Mouse (Mus musculus): ENCODE measurements around the gene Srgap2. TPM values are rescaled to one million over a fixed set of nuclear protein-coding genes. Genes with fewer than 3 reads are reported as not detected.

The Srgap2 gene
- polyA plus RNA-seq, 1 experiment from 2014 or later: 13.5 TPM

DNA sequence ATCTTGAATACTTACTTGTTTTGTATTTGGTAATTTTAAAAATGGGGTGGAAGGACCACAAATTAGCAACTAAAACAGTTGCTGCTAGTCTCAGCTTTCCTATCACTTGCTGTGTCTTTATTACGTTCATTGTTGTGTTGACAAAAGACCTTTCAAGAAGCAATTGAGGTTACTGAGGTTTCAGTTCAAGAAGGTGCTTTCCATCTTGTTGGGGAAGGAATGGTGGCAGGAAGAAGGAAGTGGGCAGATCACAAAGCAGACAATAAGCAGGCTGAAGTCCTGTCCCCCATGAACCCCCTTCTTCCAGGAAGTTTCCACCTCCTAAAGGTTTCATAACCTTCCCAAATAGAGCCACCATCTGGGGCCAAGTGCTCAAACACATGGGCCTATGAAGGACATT lies 161.3 kb downstream of the Srgap2 start:
- 32% methylated on average over 1 of the region's 1 CpGs for WGBS
- H3K36me3 ChIP-seq: 0 out of 2 replicates have a peak, but pooled peaks cover 3% of the 10 kb centered on the region
- no peak overlapping the region for H3K27ac ChIP-seq
- ATAC-seq (ENCODE audit: low FRiP score, low read depth): no peak
- no peaks in the 10 kb centered on the region for H3K9me3 ChIP-seq
- H3K9ac ChIP-seq: no peak overlapping the region
- H3K4me1 ChIP-seq: no peaks in the 10 kb centered on the region
- no peaks in the 10 kb centered on the region for H3K27me3 ChIP-seq (replicated peaks)
- no peak overlapping the region for H3K4me3 ChIP-seq
- no peak overlapping the region for H3K4me2 ChIP-seq (replicated peaks)

DNA sequence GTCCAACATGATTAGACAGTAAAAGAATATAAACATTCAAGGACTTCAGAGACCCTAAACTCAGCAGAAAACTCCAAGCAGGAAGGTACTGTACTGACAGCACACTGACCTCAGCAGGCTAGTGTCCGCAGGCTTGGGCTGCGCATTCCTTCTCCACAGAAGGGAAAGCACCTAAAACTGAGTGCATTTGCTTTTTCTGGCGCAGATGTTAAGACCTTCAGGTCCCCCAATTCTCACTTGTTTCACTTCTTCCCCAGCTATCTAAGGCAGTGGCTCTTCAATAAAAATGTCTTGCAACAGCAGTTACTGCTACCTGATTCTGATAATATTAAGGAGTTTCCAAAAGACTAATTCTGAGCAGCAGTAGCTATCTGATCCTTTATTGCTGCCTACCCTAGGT lies 162.7 kb downstream of the Srgap2 start:
- Histone ChIP-seq H3K27ac (no peak overlapping the region), H3K4me2 (replicated peaks) (no peak overlapping the region), H3K36me3 (0 out of 2 replicates have a peak, but pooled peaks cover 3% of the 10 kb centered on the region), H3K27me3 (replicated peaks) (no peaks in the 10 kb centered on the region), H3K4me3 (no peak overlapping the region), H3K9ac (no peak overlapping the region), H3K4me1 (no peaks in the 10 kb centered on the region), H3K9me3 (no peaks in the 10 kb centered on the region)
- 86% methylated on average over 3 of the region's 3 CpGs for WGBS
- no peak for ATAC-seq (ENCODE audit: low FRiP score, low read depth)

DNA sequence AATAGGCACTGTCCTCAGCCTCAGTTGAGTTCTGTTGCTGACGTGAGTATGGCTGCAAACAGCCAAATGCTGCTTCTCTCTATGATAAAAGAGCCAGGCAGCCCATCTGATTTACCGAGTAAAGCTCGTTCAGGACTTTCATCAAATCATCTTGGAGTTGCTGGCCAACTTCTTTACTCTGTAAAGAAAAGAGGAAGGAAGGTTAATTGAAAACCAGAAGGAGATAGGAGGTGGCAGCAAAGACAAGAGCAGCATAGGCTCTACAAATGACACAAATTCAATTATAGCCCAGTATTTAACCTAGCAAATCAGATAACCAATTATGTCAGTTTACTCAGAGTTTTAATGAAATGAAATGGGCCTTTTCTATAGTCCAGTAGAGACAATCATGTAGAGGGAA lies 163.3 kb downstream of the Srgap2 start:
- WGBS: 93% methylated on average over 3 of the region's 3 CpGs
- no peak for ATAC-seq (ENCODE audit: low FRiP score, low read depth)
- Histone ChIP-seq H3K9ac (no peak overlapping the region), H3K27ac (no peak overlapping the region), H3K4me3 (no peak overlapping the region), H3K27me3 (replicated peaks) (no peaks in the 10 kb centered on the region), H3K4me2 (replicated peaks) (no peak overlapping the region), H3K36me3 (0 out of 2 replicates have a peak, but pooled peaks cover 3% of the 10 kb centered on the region), H3K4me1 (no peaks in the 10 kb centered on the region), H3K9me3 (no peaks in the 10 kb centered on the region)

DNA sequence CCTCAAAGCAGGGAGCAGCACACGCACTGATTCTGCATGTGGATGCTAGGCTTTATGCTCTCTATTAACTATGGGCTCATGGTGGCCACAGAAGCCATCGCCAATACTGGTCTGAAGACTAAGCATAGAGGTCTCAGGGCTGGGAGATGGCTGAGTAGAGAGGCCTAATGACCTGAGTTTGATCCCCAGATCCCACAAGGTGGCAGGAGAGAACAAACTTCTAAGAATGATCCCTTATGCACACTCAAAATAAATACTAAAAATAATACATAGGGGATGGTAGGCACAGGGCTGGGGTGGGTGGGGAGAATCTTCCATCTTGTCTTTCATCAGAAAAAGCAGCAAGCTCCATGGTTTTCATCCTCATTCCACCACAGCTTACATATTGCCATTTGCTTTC lies 165.1 kb downstream of the Srgap2 start:
- no peak overlapping the region for H3K4me2 ChIP-seq (replicated peaks)
- H3K27me3 ChIP-seq (replicated peaks): no peaks in the 10 kb centered on the region
- WGBS: 92% methylated on average over 2 of the region's 2 CpGs
- H3K4me1 ChIP-seq: no peaks in the 10 kb centered on the region
- 0 out of 2 replicates have a peak, but pooled peaks cover 3% of the 10 kb centered on the region for H3K36me3 ChIP-seq
- no peak overlapping the region for H3K9ac ChIP-seq
- ATAC-seq (ENCODE audit: low FRiP score, low read depth): no peak
- no peak overlapping the region for H3K27ac ChIP-seq
- no peaks in the 10 kb centered on the region for H3K9me3 ChIP-seq
- H3K4me3 ChIP-seq: no peak overlapping the region

DNA sequence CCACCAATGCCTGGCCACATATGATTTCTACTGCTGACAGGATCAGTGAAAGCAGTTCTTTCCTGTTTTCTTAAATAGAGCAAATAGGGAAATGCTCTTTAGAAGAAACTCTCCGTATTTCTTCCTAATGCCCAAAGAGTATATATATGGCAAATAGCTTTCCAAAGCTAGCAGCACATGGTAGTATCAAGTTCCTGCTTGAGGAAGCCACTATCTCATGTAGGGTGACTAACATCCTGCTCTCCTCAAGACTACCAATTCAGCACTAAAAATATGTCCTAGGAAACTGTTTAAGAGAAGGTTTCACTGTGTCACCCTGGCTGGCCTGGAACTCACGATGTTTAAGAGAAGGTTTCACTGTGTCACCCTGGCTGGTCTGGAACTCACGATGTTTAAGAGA lies 166.4 kb downstream of the Srgap2 start:
- Histone ChIP-seq H3K4me3 (no peak overlapping the region), H3K27me3 (replicated peaks) (no peaks in the 10 kb centered on the region), H3K9ac (no peak overlapping the region), H3K4me2 (replicated peaks) (no peak overlapping the region), H3K36me3 (0 out of 2 replicates have a peak, but pooled peaks cover 3% of the 10 kb centered on the region), H3K4me1 (no peaks in the 10 kb centered on the region), H3K9me3 (no peaks in the 10 kb centered on the region), H3K27ac (no peak overlapping the region)
- 92% methylated on average over 3 of the region's 3 CpGs for WGBS
- ATAC-seq (ENCODE audit: low FRiP score, low read depth): no peak

DNA sequence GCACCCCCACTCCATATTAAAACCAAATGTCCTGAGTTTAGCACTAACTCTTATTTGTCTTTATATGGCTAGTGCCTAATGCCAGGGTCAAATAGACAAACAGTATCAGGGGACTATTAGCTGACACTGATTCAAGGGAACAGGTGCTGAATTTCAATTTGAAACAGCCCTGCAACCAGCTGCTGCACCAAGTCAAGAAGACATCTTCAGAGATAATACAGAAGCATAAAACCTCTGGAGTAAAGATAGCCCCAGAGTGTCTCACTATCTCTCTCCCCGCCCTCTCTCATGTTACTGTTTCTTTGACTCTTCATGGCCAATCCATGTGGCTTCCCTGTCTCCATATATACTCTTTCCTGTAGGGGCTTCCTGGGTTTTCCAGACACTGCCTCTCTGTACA lies 167.5 kb downstream of the Srgap2 start:
- no peaks in the 10 kb centered on the region for H3K27me3 ChIP-seq (replicated peaks)
- 87% methylated on average over 1 of the region's 1 CpGs for WGBS
- no peak for ATAC-seq (ENCODE audit: low FRiP score, low read depth)
- no peak overlapping the region for H3K9ac ChIP-seq
- H3K4me3 ChIP-seq: no peak overlapping the region
- H3K27ac ChIP-seq: no peak overlapping the region
- peaks cover 7% of the 10 kb centered on the region for H3K36me3 ChIP-seq
- H3K9me3 ChIP-seq: no peaks in the 10 kb centered on the region
- no peak overlapping the region for H3K4me2 ChIP-seq (replicated peaks)
- no peaks in the 10 kb centered on the region for H3K4me1 ChIP-seq

DNA sequence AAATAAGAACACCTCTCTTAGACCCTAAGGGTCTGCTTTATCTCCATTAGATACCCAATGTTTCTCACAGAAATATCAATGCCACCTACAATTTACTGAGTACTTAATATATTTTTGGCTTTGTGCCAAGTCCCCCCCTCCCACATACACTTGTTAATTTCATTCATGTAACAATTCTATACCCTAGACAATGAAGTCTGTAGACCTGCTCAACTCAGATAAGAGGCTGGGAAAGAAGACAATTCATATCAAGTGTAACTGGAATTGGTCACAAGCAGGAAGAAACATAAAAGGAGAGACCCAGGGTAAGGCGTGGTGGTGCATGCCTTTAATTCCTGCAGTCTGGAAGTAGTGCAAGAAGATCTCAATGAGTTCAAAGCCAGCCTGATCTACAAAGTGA lies 169.9 kb downstream of the Srgap2 start:
- H3K4me1 ChIP-seq: no peaks in the 10 kb centered on the region
- no peak overlapping the region for H3K27ac ChIP-seq
- WGBS: 82% methylated on average over 1 of the region's 1 CpGs
- no peak overlapping the region for H3K9ac ChIP-seq
- ATAC-seq (ENCODE audit: low FRiP score, low read depth): no peak
- no peaks in the 10 kb centered on the region for H3K27me3 ChIP-seq (replicated peaks)
- H3K36me3 ChIP-seq: peaks cover 9% of the 10 kb centered on the region
- no peak overlapping the region for H3K4me3 ChIP-seq
- no peak overlapping the region for H3K4me2 ChIP-seq (replicated peaks)
- H3K9me3 ChIP-seq: no peaks in the 10 kb centered on the region

DNA sequence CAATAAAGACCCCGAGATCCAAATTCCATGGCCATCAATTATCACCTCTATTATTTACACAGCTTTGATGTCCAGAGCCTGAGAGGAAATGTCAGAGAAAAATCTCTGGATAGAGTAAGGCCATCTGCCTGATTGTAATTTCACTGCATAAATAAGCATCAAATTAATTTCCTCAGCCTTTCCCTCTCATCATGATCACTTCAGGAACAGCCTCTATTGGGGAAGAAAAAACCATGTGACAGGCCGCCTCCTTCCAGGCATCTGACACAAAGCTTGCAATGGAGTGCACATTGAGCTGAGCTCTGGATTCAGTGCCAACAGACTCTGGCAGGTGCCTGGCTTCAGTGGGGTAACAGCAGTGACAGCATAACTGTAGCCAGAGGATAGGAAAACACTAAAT lies 175.7 kb downstream of the Srgap2 start:
- 60% methylated on average over 2 of the region's 2 CpGs for WGBS
- ATAC-seq (ENCODE audit: low FRiP score, low read depth): peak; percentile 48; the same call in 1 of the 2 replicates
- Histone ChIP-seq H3K4me1 (no peaks in the 10 kb centered on the region), H3K4me2 (replicated peaks) (no peak overlapping the region), H3K36me3 (peaks cover 15% of the 10 kb centered on the region), H3K27me3 (replicated peaks) (no peaks in the 10 kb centered on the region), H3K4me3 (no peak overlapping the region), H3K9ac (no peak overlapping the region), H3K27ac (no peak overlapping the region), H3K9me3 (no peaks in the 10 kb centered on the region)

DNA sequence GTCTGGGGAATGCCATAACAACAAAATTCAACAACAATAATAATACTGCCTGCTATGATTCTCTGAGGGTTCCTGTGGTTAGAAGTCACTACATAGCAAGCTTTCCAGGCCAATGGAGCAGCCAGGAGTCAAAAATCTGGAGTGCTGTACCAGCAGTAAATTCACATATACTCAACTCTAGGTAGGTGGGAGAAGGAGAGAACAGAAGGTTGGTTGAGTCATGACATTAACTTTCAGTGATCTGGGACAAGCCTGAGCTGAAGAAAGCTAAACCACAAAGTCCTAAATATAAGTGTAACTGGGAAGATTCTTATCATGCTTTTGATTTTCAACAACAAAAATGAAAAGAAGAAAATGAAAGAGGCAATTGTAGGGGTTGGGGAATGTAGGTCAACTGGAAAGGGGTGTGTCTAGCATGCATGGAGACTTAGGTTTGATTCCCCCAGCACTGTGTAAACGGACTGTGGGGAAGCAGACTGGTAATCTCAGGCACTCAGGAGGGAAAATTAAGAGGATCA lies 177.1 kb downstream of the Srgap2 start:
- H3K9me3 ChIP-seq: no peaks in the 10 kb centered on the region
- peaks cover 20% of the 10 kb centered on the region for H3K36me3 ChIP-seq
- no peaks in the 10 kb centered on the region for H3K27me3 ChIP-seq (replicated peaks)
- H3K4me2 ChIP-seq (replicated peaks): no peak overlapping the region
- H3K4me1 ChIP-seq: no peaks in the 10 kb centered on the region
- no peak overlapping the region for H3K4me3 ChIP-seq
- WGBS: 83% methylated on average over 1 of the region's 1 CpGs
- no peak for ATAC-seq (ENCODE audit: low FRiP score, low read depth)
- H3K27ac ChIP-seq: no peak overlapping the region
- H3K9ac ChIP-seq: no peak overlapping the region

DNA sequence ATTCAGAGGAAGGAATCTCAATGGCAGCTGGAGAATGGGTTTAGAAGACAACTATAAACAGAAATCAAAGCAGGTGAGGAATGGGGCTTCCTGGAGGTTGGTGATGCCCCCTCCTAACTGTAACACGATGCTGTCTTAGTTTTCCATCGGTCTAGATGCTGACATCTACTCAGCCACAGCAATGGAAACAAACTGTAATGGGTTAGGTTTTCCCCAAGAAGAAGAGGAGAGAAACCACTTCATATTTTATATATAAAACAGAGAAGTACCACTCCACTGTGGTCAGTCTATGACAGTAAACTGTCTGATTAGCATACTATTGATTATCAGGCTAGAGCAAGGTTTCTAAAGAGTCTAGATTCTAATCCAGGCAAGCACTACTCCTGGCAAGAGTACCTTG lies 179.4 kb downstream of the Srgap2 start:
- no peak for ATAC-seq (ENCODE audit: low FRiP score, low read depth)
- H3K27ac ChIP-seq: no peak overlapping the region
- 81% methylated on average over 2 of the region's 2 CpGs for WGBS

DNA sequence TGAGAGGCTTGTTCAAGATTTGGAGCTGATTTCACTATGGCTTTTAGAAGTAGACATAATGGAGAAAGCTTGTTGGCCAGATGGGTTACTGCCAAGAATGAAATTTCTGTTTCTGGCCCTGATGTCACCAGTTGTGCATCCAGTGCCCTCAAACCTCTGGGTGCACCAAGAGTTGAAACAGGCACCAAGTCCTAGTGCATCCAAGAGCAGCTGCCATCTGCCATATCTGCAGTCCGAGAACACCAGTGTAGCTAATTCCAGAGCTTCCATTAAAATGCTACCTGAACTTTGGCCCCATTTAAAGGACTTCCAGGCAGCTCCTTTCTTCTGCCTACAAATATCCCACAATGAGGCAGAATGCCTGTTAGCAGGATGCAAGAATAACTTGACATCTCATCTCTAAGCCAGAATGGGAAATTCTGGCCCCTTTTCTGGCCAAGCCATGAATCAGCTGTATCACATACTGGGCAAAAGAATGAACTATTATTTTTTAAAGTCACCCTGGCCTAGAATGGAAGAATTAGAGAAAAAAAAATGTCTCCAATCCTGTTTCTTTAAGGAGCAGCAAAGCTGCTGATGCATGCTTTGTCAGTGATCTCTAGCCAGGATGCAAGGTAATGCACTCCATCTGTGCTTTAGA lies 180.1 kb downstream of the Srgap2 start:
- 50% methylated on average over 1 of the region's 1 CpGs for WGBS
- Histone ChIP-seq H3K9me3 (no peaks in the 10 kb centered on the region), H3K27me3 (replicated peaks) (no peaks in the 10 kb centered on the region), H3K4me2 (replicated peaks) (no peak overlapping the region), H3K27ac (no peak overlapping the region), H3K9ac (no peak overlapping the region), H3K4me1 (no peaks in the 10 kb centered on the region), H3K4me3 (no peak overlapping the region), H3K36me3 (peaks cover 26% of the 10 kb centered on the region)
- ATAC-seq (ENCODE audit: low FRiP score, low read depth): no peak

More for the DNA sequence above, 179.4 kb downstream of the Srgap2 start:
- Histone ChIP-seq H3K4me2 (replicated peaks) (no peak overlapping the region), H3K4me1 (no peaks in the 10 kb centered on the region), H3K4me3 (no peak overlapping the region), H3K27me3 (replicated peaks) (no peaks in the 10 kb centered on the region), H3K9me3 (no peaks in the 10 kb centered on the region), H3K36me3 (peaks cover 26% of the 10 kb centered on the region), H3K9ac (no peak overlapping the region)

DNA sequence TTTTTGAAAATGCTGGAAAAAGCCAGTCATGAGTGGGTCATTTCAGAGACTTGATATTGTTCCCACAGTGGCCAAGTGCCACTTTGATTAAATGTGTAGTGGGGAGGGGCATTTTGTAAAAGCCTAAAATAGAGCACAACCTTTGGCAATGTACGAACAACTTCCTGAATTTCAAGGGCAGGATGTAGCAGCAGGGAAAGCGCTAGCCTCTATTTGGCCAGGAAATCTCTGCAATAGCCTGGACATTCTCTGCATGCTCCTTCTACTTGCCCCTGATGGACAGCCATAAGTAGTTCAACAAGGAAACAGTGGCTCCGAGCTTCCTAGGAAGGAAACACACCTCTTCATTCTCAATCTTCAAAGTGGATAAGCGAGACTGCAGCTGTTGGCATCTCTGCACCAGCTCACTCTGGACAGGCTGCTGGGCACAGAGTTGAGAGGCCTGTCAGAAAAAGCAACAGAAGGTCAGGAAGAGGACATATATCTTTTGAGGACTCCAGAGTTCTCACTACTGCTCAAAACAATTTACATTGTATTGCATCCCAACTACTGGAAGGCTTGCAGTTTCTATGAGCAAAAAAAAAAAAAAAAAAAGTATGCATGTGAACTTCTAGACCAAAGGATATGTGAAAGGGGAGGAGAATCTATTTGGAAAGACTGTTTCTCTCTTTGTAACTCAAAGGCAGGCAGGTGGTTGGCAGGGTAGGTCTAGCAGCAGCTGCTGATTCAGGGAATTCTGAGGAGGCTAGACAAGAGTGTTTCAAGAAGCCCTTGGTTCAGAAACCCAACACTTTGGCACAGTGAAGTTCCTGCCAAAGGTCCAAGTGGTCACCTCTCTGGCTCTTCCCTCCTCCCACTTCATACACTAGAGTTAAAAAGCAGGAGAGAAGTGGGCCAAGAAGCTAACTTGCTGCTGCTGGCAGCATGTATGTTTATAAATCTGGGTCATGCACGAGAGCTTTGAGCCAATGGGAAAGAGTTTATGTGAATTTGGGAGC lies 181.4 kb downstream of the Srgap2 start:
- no peak overlapping the region for H3K27ac ChIP-seq
- whole genome bisulfite sequencing: 88% methylated on average over 5 of the region's 5 CpGs
- H3K4me1 ChIP-seq: no peaks in the 10 kb centered on the region
- H3K4me2 ChIP-seq (replicated peaks): no peak overlapping the region
- no peaks in the 10 kb centered on the region for H3K27me3 ChIP-seq (replicated peaks)
- no peak for ATAC-seq (ENCODE audit: low FRiP score, low read depth)
- no peak overlapping the region for H3K9ac ChIP-seq
- H3K9me3 ChIP-seq: no peaks in the 10 kb centered on the region
- H3K36me3 ChIP-seq: peaks cover 26% of the 10 kb centered on the region
- H3K4me3 ChIP-seq: no peak overlapping the region

Measured in neural tube, embryonic 12.5 days (tissue).